Mouse (Mus musculus) urinary bladder, postnatal 0 days (tissue): ENCODE measurements around the gene Nmur1. TPM values are rescaled to one million over a fixed set of nuclear protein-coding genes. Genes with fewer than 3 reads are reported as not detected.

Experiments used
- microRNA-seq: library from miRNA; unstranded; fragments of <30 nt; microRNA quantifications from one replicate; pipeline ENCODE4, GENCODE M21; 2016
- polyA plus RNA-seq: library from polyadenylated mRNA; unstranded; fragments of >200 nt; fragmentation: Nextera tagmentation; extraction: Ambion mirVana; gene quantifications from 2 replicates; pipeline ENCODE4 v1.2.1, GENCODE M21; 2015

Nmur1 gene
- 0.36 and 0.41 TPM in 2 replicates for polyA plus RNA-seq

GRCm38 (mm10) chr1:86426128-86426527 is at the start of gene Nmur1, which contains the start of gene Tex44:
Nmur1 (minus strand) TSS chr1:86426228.
Tex44 (plus strand) TSS chr1:86426329.

GRCm38 (mm10) chr1:86358906-86359797 is 66.9 kb downstream of the Nmur1 start, which contains the start of gene Ncl:
Ncl (minus strand) TSS chr1:86359400.

Small RNA genes within 50 kb of the gene (microRNA-seq; reads per million reads assigned to microRNA genes)
- gene mmu-mir-3535 = 69.9 reads per million, percentile 43 among the genes with 10 or more reads in this experiment

Other genes with a start within 250 kb of the Nmur1 start
- 2.7 and 2.8 TPM in 2 replicates for gene B3gnt7, start 123.4 kb downstream of the Nmur1 start, polyA plus RNA-seq
- 206 and 253 TPM in 2 replicates for gene Ncl, start 66.8 kb downstream of the Nmur1 start, polyA plus RNA-seq
- not detected in 2 replicates for gene Tex44, start 101 bp upstream of the Nmur1 start, polyA plus RNA-seq
- 699 and 900 TPM in 2 replicates for gene Ptma, start 100.5 kb upstream of the Nmur1 start, polyA plus RNA-seq
- gene Pde6d, start 156.4 kb upstream of the Nmur1 start, polyA plus RNA-seq = 42.3 and 48.5 TPM in 2 replicates
- 15.8 and 16.2 TPM in 2 replicates for gene Cops7b, start 156.7 kb upstream of the Nmur1 start, polyA plus RNA-seq
- 0.36 and 0.87 TPM in 2 replicates for gene Nppc, start 244.3 kb upstream of the Nmur1 start, polyA plus RNA-seq